Mouse (Mus musculus): ENCODE data around the gene Veph1. TPM values are rescaled to one million over a fixed set of nuclear protein-coding genes. Genes with fewer than 3 reads are reported as not detected.

Gene Veph1
- polyA plus RNA-seq, 1 experiment from 2014 or later = 10.0 TPM

DNA sequence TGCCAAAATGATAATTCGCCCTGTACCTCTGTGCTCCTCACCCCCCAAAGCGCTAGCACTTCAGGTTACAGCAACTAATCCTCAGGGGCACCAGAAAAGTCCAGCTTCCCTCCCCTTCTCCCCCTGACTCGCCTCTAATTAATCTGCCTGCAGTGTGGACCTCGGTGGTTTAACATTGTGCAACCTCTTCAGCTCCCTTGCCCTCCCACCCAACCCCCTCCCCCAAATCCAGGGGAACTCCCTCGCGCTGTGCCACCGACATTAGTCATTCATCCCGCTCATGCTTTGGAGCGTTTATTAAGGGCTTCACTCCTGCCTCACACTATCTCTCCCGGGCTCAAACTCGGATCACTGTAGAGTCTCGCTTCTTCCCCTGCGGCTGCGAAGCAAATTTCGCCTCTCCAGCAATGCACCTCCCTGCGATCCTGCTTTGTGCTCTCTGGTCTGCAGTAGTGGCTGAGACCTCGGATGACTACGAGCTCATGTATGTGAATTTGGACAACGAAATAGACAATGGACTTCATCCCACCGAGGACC is 76.9 kb downstream of the Veph1 start, which contains the start of gene Ptx3:
Ptx3 (plus strand) TSS at position 256 of the 537 bp plus-strand sequence.
- 3% methylated on average over 20 of the region's 20 CpGs for WGBS
- H3K4me1 ChIP-seq = peaks cover 18% of the 10 kb centered on the region; the same call in 1 of the 2 replicates
- peak within 1 kb of the TSS; percentile 63 for H3K4me3 ChIP-seq
- peaks cover 10% of the 10 kb centered on the region; the same call in 1 of the 2 replicates for H3K27me3 ChIP-seq
- no peaks in the 10 kb centered on the region for H3K9me3 ChIP-seq (replicated peaks)
- H3K36me3 ChIP-seq (ENCODE audit: poor library complexity, severe bottlenecking) = no peaks in the 10 kb centered on the region
- H3K27ac ChIP-seq = peak within 1 kb of the TSS; percentile 48
- peak within 1 kb of the TSS; percentile 77 for H3K9ac ChIP-seq
- peak; percentile 50 for ATAC-seq
- H3K4me2 ChIP-seq = peak within 1 kb of the TSS; percentile 95

DNA sequence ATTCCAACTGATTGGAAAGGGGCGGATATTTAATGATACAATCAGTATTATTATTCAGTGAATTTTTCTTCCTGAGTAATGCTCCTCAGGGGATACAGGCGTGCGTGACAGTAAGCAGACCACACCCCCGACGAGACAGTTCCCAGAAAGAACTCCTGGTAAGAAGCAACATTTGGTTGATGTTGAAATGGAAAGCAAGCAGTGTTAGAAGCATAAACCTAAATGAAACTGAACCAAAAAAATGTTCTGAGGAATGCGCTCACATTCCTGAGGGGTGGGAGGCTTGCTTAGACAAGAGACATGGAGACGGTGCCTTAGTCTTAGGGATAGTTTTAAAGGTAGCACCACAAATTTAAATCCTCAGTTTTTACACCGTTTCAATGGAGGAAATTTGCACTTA is 80.9 kb downstream of the Veph1 start:
- no peaks in the 10 kb centered on the region for H3K27me3 ChIP-seq
- H3K4me3 ChIP-seq = no peak overlapping the region
- H3K27ac ChIP-seq = no peak overlapping the region
- no peaks in the 10 kb centered on the region for H3K9me3 ChIP-seq (replicated peaks)
- peaks cover 3% of the 10 kb centered on the region; the same call in 1 of the 2 replicates for H3K4me1 ChIP-seq
- H3K36me3 ChIP-seq (ENCODE audit: poor library complexity, severe bottlenecking) = no peaks in the 10 kb centered on the region
- H3K4me2 ChIP-seq = no peak overlapping the region
- ATAC-seq = no peak
- no peak overlapping the region for H3K9ac ChIP-seq
- 81% methylated on average over 8 of the region's 8 CpGs for WGBS

DNA sequence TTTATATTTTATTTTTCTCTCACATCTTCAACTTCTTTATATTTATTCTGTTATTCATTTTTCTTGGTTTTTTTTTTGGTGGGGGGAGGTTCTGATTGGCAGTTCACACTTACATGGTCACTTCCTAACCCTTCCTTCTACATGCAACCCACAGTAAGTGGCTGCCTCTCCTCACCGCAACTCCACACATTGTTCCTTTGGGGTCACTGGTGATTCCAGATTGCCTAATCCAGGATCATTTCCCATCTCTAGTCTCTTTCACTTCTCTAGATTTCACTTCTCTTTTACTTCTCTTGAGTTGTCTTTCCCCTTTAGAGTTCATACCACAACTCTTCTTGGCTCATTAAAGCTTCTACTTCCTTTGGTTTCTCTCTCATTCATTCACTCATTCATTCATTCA is 83.1 kb downstream of the Veph1 start:
- Histone ChIP-seq H3K36me3 (ENCODE audit: poor library complexity, severe bottlenecking) (no peaks in the 10 kb centered on the region), H3K27me3 (no peaks in the 10 kb centered on the region), H3K9ac (no peak overlapping the region), H3K4me2 (no peak overlapping the region), H3K4me1 (no peaks in the 10 kb centered on the region), H3K4me3 (no peak overlapping the region), H3K9me3 (replicated peaks) (no peaks in the 10 kb centered on the region), H3K27ac (no peak overlapping the region)
- WGBS = 100% methylated on average over 1 of the region's 1 CpGs
- ATAC-seq = no peak

DNA sequence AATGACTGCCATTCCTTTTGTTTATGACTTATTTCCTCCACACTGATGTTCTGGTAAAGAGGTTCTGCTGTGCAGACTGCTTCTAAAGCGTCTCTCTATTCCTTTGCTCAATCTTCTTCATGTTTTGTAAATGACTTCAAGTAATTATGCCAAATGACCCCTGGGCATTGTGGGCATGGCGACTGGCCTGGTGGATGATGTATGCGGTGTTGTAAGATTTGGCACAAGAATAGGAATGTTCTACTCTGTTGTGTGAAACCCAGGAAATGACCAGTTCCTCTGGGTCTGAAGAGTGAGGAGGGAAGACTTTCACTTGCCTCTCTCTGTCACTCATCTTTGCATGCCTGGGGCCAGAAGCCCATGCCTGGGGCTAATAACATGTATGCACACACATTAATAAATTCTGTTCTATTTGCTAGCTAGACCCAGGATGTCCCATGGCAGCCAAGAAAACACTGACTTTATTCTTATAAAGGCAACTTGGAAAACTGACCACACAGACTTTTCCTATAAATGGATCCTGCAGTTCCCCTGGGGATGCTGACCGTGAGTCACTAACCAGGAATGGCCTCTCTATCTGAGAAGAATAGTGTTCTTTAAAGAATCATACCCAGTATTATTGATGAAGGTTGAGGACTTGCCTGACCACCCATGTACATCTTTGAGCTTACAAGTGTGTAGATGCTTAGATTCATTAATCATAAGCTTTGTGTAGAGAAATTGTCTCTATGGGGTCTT is 87.6 kb downstream of the Veph1 start:
- no peak overlapping the region for H3K4me3 ChIP-seq
- H3K9ac ChIP-seq = no peak overlapping the region
- H3K9me3 ChIP-seq (replicated peaks) = no peaks in the 10 kb centered on the region
- no peak for ATAC-seq
- H3K27ac ChIP-seq = no peak overlapping the region
- H3K4me1 ChIP-seq = no peaks in the 10 kb centered on the region
- H3K4me2 ChIP-seq = no peak overlapping the region
- WGBS = 85% methylated on average over 4 of the region's 4 CpGs
- H3K36me3 ChIP-seq (ENCODE audit: poor library complexity, severe bottlenecking) = no peaks in the 10 kb centered on the region
- no peaks in the 10 kb centered on the region for H3K27me3 ChIP-seq

DNA sequence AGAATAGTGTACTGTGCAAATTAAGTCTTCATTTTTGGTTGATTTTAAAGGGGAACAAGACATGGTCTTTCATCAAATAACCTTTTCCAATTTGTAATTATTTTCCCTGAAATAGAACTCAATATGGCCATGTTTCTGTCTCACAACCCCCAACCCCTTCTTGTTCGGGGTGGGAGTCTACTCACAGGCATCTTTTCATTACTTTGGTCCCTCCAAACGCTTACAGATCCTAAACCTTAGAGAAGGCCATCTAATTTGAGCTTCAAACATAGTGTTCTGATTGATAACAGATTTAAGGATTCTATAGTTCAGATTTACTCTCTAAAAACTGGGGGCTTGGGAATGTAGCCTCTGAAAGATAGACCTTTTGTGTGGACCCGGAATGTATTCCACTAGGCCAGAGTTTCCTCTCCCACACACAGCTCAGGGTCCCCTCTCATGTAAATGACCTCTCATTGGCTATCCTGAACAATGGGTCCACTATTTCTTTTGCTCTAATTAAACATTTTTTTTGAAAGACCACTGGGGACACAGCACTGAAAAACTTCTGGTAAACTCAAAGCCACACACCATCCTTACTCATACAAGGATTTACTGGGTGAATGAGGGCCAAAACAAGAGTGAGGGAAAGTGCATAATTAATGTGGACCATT is 102.6 kb downstream of the Veph1 start:
- Histone ChIP-seq H3K27ac (no peak overlapping the region), H3K4me2 (no peak overlapping the region), H3K4me3 (no peak overlapping the region), H3K9ac (no peak overlapping the region), H3K36me3 (ENCODE audit: poor library complexity, severe bottlenecking) (no peaks in the 10 kb centered on the region), H3K4me1 (no peaks in the 10 kb centered on the region), H3K9me3 (replicated peaks) (no peaks in the 10 kb centered on the region), H3K27me3 (no peaks in the 10 kb centered on the region)
- ATAC-seq = peak; percentile 97
- WGBS = 28% methylated on average over 3 of the region's 3 CpGs

DNA sequence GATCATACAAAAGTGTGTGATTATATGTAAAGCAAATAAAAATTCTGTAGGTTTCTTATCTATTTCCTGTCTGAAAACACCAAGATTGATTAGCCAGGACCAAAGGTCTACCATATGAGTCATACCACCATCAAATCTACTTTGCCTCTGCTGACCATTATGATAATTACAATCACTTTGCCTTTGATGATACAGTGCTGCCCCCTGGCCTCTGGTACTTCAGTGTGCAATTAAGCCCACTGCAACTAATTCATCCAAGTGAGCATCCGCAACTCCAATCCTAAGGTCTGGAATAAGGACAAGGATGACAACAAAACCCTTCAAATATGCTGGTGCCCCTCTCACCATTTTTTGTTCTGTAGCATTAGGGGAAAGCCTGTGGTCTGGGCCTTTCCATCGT is 117.0 kb downstream of the Veph1 start:
- no peaks in the 10 kb centered on the region for H3K27me3 ChIP-seq
- 60% methylated on average over 2 of the region's 2 CpGs for WGBS
- H3K4me2 ChIP-seq = no peak overlapping the region
- no peak overlapping the region for H3K4me3 ChIP-seq
- H3K4me1 ChIP-seq = 0 out of 2 replicates have a peak, but pooled peaks cover 3% of the 10 kb centered on the region
- ATAC-seq = no peak
- H3K9me3 ChIP-seq (replicated peaks) = no peaks in the 10 kb centered on the region
- H3K36me3 ChIP-seq (ENCODE audit: poor library complexity, severe bottlenecking) = no peaks in the 10 kb centered on the region
- H3K9ac ChIP-seq = no peak overlapping the region
- H3K27ac ChIP-seq = no peak overlapping the region

DNA sequence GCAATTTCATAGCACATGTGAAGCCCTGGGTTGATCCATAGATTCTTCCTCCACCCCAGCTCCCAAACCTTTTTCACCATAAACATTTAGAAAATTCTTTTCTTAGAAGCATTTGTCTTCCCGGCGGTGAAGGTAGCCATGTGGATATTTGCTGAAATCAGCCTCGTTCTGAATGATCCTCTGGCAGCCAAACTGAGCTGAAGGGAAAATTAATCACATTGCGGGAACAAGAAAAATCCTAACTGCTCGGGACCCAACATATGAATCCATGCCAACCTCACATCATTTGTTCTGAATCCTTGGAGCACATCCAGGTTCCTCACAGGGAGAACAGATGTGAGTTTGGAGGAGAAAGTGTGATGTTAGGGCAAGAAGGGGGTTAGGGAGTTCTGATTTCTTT is 123.7 kb downstream of the Veph1 start:
- H3K4me3 ChIP-seq = no peak overlapping the region
- no peaks in the 10 kb centered on the region for H3K36me3 ChIP-seq (ENCODE audit: poor library complexity, severe bottlenecking)
- no peak overlapping the region for H3K9ac ChIP-seq
- H3K27ac ChIP-seq = no peak overlapping the region
- H3K4me1 ChIP-seq = peaks cover 14% of the 10 kb centered on the region
- no peak for ATAC-seq
- 58% methylated on average over 5 of the region's 5 CpGs for WGBS
- H3K4me2 ChIP-seq = no peak overlapping the region
- no peaks in the 10 kb centered on the region for H3K27me3 ChIP-seq
- H3K9me3 ChIP-seq (replicated peaks) = no peaks in the 10 kb centered on the region

DNA sequence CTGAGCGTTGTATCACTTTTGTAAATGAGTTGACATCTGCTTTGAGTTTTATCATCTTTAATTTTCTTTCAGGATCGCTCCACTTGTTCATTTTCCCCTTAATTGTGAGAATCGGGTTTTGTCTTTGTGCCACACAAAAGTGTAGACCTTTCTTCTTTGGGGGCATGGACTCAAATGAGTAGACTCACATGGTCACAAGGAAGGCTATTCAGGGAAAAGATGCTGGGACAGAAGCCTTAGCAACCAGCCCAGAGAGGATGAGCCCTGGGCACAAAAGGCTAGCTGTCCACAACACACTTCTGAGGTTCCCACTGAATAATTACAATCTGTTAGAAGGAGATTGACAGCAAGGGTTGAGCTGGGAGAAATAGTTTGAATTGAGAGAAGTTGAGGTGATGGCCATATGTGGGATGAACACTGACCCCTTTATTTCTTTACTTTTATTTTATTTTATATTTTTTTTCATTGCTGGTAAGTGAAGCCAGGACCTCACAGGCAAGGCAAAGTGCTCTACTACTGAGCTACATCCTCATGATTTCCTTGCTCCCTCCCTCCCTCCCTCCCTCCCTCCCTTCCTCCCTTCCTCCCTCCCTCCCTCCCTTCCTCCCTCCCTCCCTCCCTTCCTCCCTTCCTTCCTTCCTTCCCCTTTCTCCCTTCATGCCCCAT is 126.6 kb downstream of the Veph1 start:
- Histone ChIP-seq H3K9ac (no peak overlapping the region), H3K9me3 (replicated peaks) (no peaks in the 10 kb centered on the region), H3K27ac (no peak overlapping the region), H3K27me3 (no peaks in the 10 kb centered on the region), H3K4me1 (peaks cover 14% of the 10 kb centered on the region), H3K36me3 (ENCODE audit: poor library complexity, severe bottlenecking) (no peaks in the 10 kb centered on the region), H3K4me3 (no peak overlapping the region), H3K4me2 (no peak overlapping the region)
- ATAC-seq = peak; percentile 50; the same call in 1 of the 2 replicates
- WGBS = 44% methylated on average over 3 of the region's 3 CpGs

DNA sequence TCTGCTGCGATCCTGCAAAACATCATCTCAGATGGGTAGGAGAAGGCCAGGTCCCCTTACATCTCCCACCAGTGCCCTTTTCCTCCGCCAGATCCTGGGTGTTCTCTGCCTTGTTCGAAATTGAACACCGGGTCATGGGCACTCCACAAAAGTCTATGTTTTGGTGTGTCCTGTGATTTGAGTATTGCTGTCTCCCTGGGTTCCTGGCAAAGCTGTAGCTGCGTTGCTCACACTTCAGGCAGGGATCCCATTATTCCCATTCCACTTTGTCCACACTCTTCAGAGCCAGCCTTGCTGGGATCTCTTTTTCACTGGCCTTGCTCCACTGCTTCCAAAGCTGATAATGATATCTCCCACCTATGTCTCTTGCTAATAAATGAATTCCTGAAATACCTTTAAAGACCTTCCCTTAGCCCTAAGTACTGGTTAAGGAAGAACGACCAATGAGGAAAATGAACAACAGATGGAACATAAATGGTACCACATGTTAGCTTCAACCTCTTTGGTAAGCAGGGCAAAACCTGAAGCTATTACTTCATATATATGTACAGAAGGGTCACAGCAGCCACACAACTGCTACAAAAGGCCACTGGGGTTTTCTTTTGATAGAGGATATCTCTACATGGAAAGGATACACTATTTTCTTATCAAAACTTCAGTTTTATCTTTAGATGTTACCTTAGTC is 129.9 kb downstream of the Veph1 start:
- Histone ChIP-seq H3K4me3 (no peak overlapping the region), H3K4me1 (peaks cover 8% of the 10 kb centered on the region; the same call in 1 of the 2 replicates), H3K4me2 (no peak overlapping the region), H3K9ac (no peak overlapping the region), H3K36me3 (ENCODE audit: poor library complexity, severe bottlenecking) (no peaks in the 10 kb centered on the region), H3K27ac (no peak overlapping the region), H3K9me3 (replicated peaks) (no peaks in the 10 kb centered on the region), H3K27me3 (no peaks in the 10 kb centered on the region)
- no peak for ATAC-seq
- WGBS = 86% methylated on average over 6 of the region's 6 CpGs

DNA sequence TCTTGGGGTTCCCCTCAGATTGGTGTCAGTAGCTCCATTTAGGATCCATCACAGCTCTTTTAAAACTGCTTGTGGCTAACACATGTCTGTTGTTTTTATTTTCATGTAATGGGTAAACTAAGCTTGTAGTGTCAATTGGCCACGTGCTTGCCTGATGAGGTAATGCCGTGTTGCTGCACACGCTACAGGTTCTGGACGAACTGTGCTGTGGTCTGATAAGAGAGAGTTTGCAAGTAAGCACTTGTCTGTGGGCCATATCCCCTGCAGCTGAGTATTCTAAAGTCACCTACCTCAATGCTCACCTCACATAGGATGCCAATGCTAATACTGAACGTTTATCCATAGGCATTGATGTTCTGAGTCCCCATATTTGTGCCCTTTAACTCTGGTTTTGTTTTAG is 131.6 kb downstream of the Veph1 start:
- H3K9me3 ChIP-seq (replicated peaks) = no peaks in the 10 kb centered on the region
- ATAC-seq = no peak
- H3K4me3 ChIP-seq = no peak overlapping the region
- H3K27ac ChIP-seq = no peak overlapping the region
- no peaks in the 10 kb centered on the region for H3K27me3 ChIP-seq
- no peak overlapping the region for H3K9ac ChIP-seq
- H3K36me3 ChIP-seq (ENCODE audit: poor library complexity, severe bottlenecking) = no peaks in the 10 kb centered on the region
- no peak overlapping the region for H3K4me2 ChIP-seq
- WGBS = 90% methylated on average over 5 of the region's 5 CpGs
- H3K4me1 ChIP-seq = peaks cover 8% of the 10 kb centered on the region; the same call in 1 of the 2 replicates

DNA sequence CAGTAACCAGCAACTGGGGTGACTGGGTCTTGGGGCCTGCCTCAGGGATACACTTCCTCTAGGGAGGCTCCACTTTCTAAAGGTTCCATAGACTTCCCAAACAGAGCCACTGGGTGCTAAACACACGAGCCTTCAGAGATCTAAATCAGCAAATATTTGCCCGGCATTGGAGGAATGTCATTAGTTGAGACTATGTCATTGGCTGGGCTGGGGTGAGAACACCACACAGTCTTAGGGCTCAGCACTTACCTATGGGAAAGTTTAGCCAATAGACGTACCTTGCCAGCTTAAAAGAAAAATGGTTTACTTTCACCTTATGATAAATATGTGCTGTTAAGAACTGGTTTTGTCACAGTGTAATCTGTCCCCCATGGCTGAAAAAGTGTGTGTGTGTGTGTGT is 132.1 kb downstream of the Veph1 start:
- Histone ChIP-seq H3K27me3 (no peaks in the 10 kb centered on the region), H3K36me3 (ENCODE audit: poor library complexity, severe bottlenecking) (no peaks in the 10 kb centered on the region), H3K9ac (no peak overlapping the region), H3K4me3 (no peak overlapping the region), H3K4me2 (no peak overlapping the region), H3K27ac (no peak overlapping the region), H3K4me1 (peaks cover 4% of the 10 kb centered on the region; the same call in 1 of the 2 replicates), H3K9me3 (replicated peaks) (no peaks in the 10 kb centered on the region)
- WGBS = 82% methylated on average over 3 of the region's 3 CpGs
- ATAC-seq = no peak

Data from forebrain, embryonic 13.5 days (tissue).